Mouse (Mus musculus): ENCODE results near the gene Trim46. TPM values are rescaled to one million over a fixed set of nuclear protein-coding genes. Genes with fewer than 3 reads are reported as not detected.

Gene Trim46
- polyA plus RNA-seq, 1 experiment from 2014 or later = 32.4 TPM

MicroRNAs encoded within 50 kb of the gene (microRNA counts, 519-probe panel; counts per million panel counts)
- 342 counts per million, percentile 67 among the panel's probes with 10 or more counts for microRNA mmu-miR-92b

Small RNA genes lying within 50 kb of the gene (microRNA-seq; reads per million reads assigned to microRNA genes)
- gene Mir92b = 10,100 reads per million, percentile 96 among the genes with 10 or more reads in this experiment

Other genes with a start within 250 kb of the Trim46 start
- gene Rusc1, start 153.0 kb downstream of the Trim46 start, polyA plus RNA-seq (2016; fragmentation: Nextera tagmentation; extraction: Ambion mirVana) = 70.2 and 78.8 TPM in 2 replicates
- gene Gm43738, start 145.2 kb downstream of the Trim46 start, polyA plus RNA-seq (2016; fragmentation: Nextera tagmentation; extraction: Ambion mirVana) = not detected in 2 replicates
- gene Fdps, start 144.3 kb downstream of the Trim46 start, polyA plus RNA-seq (2016; fragmentation: Nextera tagmentation; extraction: Ambion mirVana) = 353 and 354 TPM in 2 replicates
- gene Pklr, start 110.2 kb downstream of the Trim46 start, polyA plus RNA-seq (2016; fragmentation: Nextera tagmentation; extraction: Ambion mirVana) = 0.43 and 0.46 TPM in 2 replicates
- gene Hcn3, start 86.1 kb downstream of the Trim46 start, polyA plus RNA-seq (2016; fragmentation: Nextera tagmentation; extraction: Ambion mirVana) = 19.5 and 23.2 TPM in 2 replicates
- 38.5 and 43.0 TPM in 2 replicates for gene Clk2, start 81.5 kb downstream of the Trim46 start, polyA plus RNA-seq (2016; fragmentation: Nextera tagmentation; extraction: Ambion mirVana)
- gene Scamp3, start 68.8 kb downstream of the Trim46 start, polyA plus RNA-seq (2016; fragmentation: Nextera tagmentation; extraction: Ambion mirVana) = 109 and 110 TPM in 2 replicates
- 34.1 and 42.5 TPM in 2 replicates for gene Fam189b, start 63.2 kb downstream of the Trim46 start, polyA plus RNA-seq (2016; fragmentation: Nextera tagmentation; extraction: Ambion mirVana)
- gene Gba, start 43.4 kb downstream of the Trim46 start, polyA plus RNA-seq (2016; fragmentation: Nextera tagmentation; extraction: Ambion mirVana) = 44.0 and 50.3 TPM in 2 replicates
- gene Thbs3, start 31.1 kb downstream of the Trim46 start, polyA plus RNA-seq (2016; fragmentation: Nextera tagmentation; extraction: Ambion mirVana) = 46.4 and 48.2 TPM in 2 replicates
- 174 TPM in 2 replicates for gene Mtx1, start 19.2 kb downstream of the Trim46 start, polyA plus RNA-seq (2016; fragmentation: Nextera tagmentation; extraction: Ambion mirVana)
- gene Muc1, start 17.3 kb downstream of the Trim46 start, polyA plus RNA-seq (2016; fragmentation: Nextera tagmentation; extraction: Ambion mirVana) = 0.84 and 1.1 TPM in 2 replicates
- 232 and 252 TPM in 2 replicates for gene Krtcap2, start 343 bp downstream of the Trim46 start, polyA plus RNA-seq (2016; fragmentation: Nextera tagmentation; extraction: Ambion mirVana)
- gene Dpm3, start 13.0 kb upstream of the Trim46 start, polyA plus RNA-seq (2016; fragmentation: Nextera tagmentation; extraction: Ambion mirVana) = 76.4 and 83.4 TPM in 2 replicates
- 39.0 and 40.2 TPM in 2 replicates for gene Slc50a1, start 24.3 kb upstream of the Trim46 start, polyA plus RNA-seq (2016; fragmentation: Nextera tagmentation; extraction: Ambion mirVana)
- gene Efna1, start 34.8 kb upstream of the Trim46 start, polyA plus RNA-seq (2016; fragmentation: Nextera tagmentation; extraction: Ambion mirVana) = 14.4 and 15.9 TPM in 2 replicates
- gene Efna3, start 76.7 kb upstream of the Trim46 start, polyA plus RNA-seq (2016; fragmentation: Nextera tagmentation; extraction: Ambion mirVana) = 51.3 and 54.7 TPM in 2 replicates
- 15.8 and 17.8 TPM in 2 replicates for gene Efna4, start 91.7 kb upstream of the Trim46 start, polyA plus RNA-seq (2016; fragmentation: Nextera tagmentation; extraction: Ambion mirVana)
- 37.1 and 40.4 TPM in 2 replicates for gene Adam15, start 103.7 kb upstream of the Trim46 start, polyA plus RNA-seq (2016; fragmentation: Nextera tagmentation; extraction: Ambion mirVana)
- gene Dcst2, start 115.7 kb upstream of the Trim46 start, polyA plus RNA-seq (2016; fragmentation: Nextera tagmentation; extraction: Ambion mirVana) = 0.10 and 0.17 TPM in 2 replicates
- 0.57 and 0.68 TPM in 2 replicates for gene Dcst1, start 118.9 kb upstream of the Trim46 start, polyA plus RNA-seq (2016; fragmentation: Nextera tagmentation; extraction: Ambion mirVana)
- 0.70 and 0.71 TPM in 2 replicates for gene Zbtb7b, start 148.5 kb upstream of the Trim46 start, polyA plus RNA-seq (2016; fragmentation: Nextera tagmentation; extraction: Ambion mirVana)
- gene Lenep, start 156.5 kb upstream of the Trim46 start, polyA plus RNA-seq (2016; fragmentation: Nextera tagmentation; extraction: Ambion mirVana) = 0.37 and 0.46 TPM in 2 replicates
- gene Flad1, start 165.6 kb upstream of the Trim46 start, polyA plus RNA-seq (2016; fragmentation: Nextera tagmentation; extraction: Ambion mirVana) = 33.4 and 35.0 TPM in 2 replicates
- 252 and 272 TPM in 2 replicates for gene Cks1b, start 172.1 kb upstream of the Trim46 start, polyA plus RNA-seq (2016; fragmentation: Nextera tagmentation; extraction: Ambion mirVana)
- gene Shc1, start 172.1 kb upstream of the Trim46 start, polyA plus RNA-seq (2016; fragmentation: Nextera tagmentation; extraction: Ambion mirVana) = 51.4 and 57.5 TPM in 2 replicates
- gene Pygo2, start 183.9 kb upstream of the Trim46 start, polyA plus RNA-seq (2016; fragmentation: Nextera tagmentation; extraction: Ambion mirVana) = 55.9 and 57.3 TPM in 2 replicates
- gene Pbxip1, start 190.4 kb upstream of the Trim46 start, polyA plus RNA-seq (2016; fragmentation: Nextera tagmentation; extraction: Ambion mirVana) = 15.5 and 16.8 TPM in 2 replicates
- 81.6 and 84.1 TPM in 2 replicates for gene Pmvk, start 208.2 kb upstream of the Trim46 start, polyA plus RNA-seq (2016; fragmentation: Nextera tagmentation; extraction: Ambion mirVana)